Mouse (Mus musculus) MEL (cell line): ENCODE measurements around the gene Cdiptos. TPM values are rescaled to one million over a fixed set of nuclear protein-coding genes. Genes with fewer than 3 reads are reported as not detected.

Experiments used
- DNase-seq: peaks from one replicate; pipeline ENCODE4 v3.0.0; 2011; ENCODE audit warnings: low read depth, low spot score
- H3K27ac ChIP-seq: 2 replicates; pipeline ENCODE4 v1.5.1; 2012; ENCODE audit warnings: low read depth, mild to moderate bottlenecking, control low read depth, low read length, moderate library complexity; ENCODE audit not compliant: control insufficient read depth
- H3K27me3 ChIP-seq, 2 experiments: fragments of 150-350 bp in 1 of 2; sonication (generic) in 1 of 2; 2 replicates each; pipeline ENCODE4 v1.6.1; 2012; ENCODE audit warnings: low read length in 2 of 2, mild to moderate bottlenecking in 2 of 2, improper control_type of control experiment in 1 of 2, moderate library complexity in 1 of 2; ENCODE audit not compliant: insufficient read depth in 2 of 2, control insufficient read depth in 1 of 2
- H3K36me3 ChIP-seq, 2 experiments: 2 replicates each; pipeline ENCODE4 v1.6.1; 2012 to 2014; ENCODE audit warnings: low read length in 2 of 2, improper control_type of control experiment in 1 of 2, inconsistent platforms in 1 of 2, mild to moderate bottlenecking in 1 of 2; ENCODE audit not compliant: insufficient read depth in 2 of 2, control insufficient read depth in 1 of 2
- H3K4me1 ChIP-seq, 2 experiments: fragments of 150-350 bp in 1 of 2; sonication (generic) in 1 of 2; 2 replicates each; pipeline ENCODE4 v1.6.1; 2012; ENCODE audit warnings: low read length in 2 of 2, improper control_type of control experiment in 1 of 2, mild to moderate bottlenecking in 1 of 2; ENCODE audit not compliant: insufficient read depth in 2 of 2, control insufficient read depth in 1 of 2
- H3K4me3 ChIP-seq, 2 experiments: fragments of 150-350 bp in 1 of 2; sonication (generic) in 1 of 2; 2 replicates each; pipeline ENCODE4 v1.5.1; 2012; ENCODE audit warnings: low read depth in 2 of 2, low read length in 2 of 2, mild to moderate bottlenecking in 2 of 2, moderate library complexity in 2 of 2, control low read depth in 1 of 2, improper control_type of control experiment in 1 of 2; ENCODE audit not compliant: control insufficient read depth in 1 of 2, insufficient read depth in 1 of 2
- H3K79me2 ChIP-seq: 2 replicates; pipeline ENCODE4 v1.6.1; 2012; ENCODE audit warnings: mild to moderate bottlenecking, low read length, moderate library complexity; ENCODE audit not compliant: control insufficient read depth, poor library complexity, insufficient read depth
- H3K9ac ChIP-seq: 2 replicates; pipeline ENCODE4 v1.6.1; 2012; ENCODE audit warnings: low read depth, mild to moderate bottlenecking, control low read depth, low read length, moderate library complexity; ENCODE audit not compliant: control insufficient read depth, poor library complexity, severe bottlenecking
- H3K9me3 ChIP-seq: fragments of 150-350 bp; sonication (generic); replicated peaks from 2 replicates; pipeline ENCODE4 v1.6.1; 2012; ENCODE audit warnings: mild to moderate bottlenecking, low read length, improper control_type of control experiment, moderate library complexity; ENCODE audit not compliant: insufficient read depth
- CHD1 ChIP-seq: IDR thresholded peaks from 2 replicates; pipeline ENCODE4 v1.6.1; 2012; ENCODE audit warnings: low read depth, mild to moderate bottlenecking, inconsistent platforms, low read length, improper control_type of control experiment
- ELF1 ChIP-seq: IDR thresholded peaks from 2 replicates; pipeline ENCODE4 v1.6.1; 2014; ENCODE audit warnings: low read depth, mild to moderate bottlenecking, inconsistent platforms, low read length, improper control_type of control experiment, moderate library complexity
- EP300 ChIP-seq, 2 experiments: IDR thresholded peaks; 2 replicates each; pipeline ENCODE4 v1.6.1; 2011; ENCODE audit warnings: improper control_type of control experiment in 2 of 2, low read length in 2 of 2, low read depth in 1 of 2, mild to moderate bottlenecking in 1 of 2
- ETS1 ChIP-seq: IDR thresholded peaks from 2 replicates; pipeline ENCODE4 v1.6.1; 2012; ENCODE audit warnings: low read depth, mild to moderate bottlenecking, inconsistent platforms, low read length, improper control_type of control experiment, moderate library complexity
- GATA1 ChIP-seq: IDR thresholded peaks from 2 replicates; pipeline ENCODE4 v1.6.1; 2011; ENCODE audit warnings: low read depth, low read length, improper control_type of control experiment
- HCFC1 ChIP-seq: IDR thresholded peaks from 2 replicates; pipeline ENCODE4 v1.6.1; 2012; ENCODE audit warnings: low read depth, mild to moderate bottlenecking, inconsistent platforms, low read length, improper control_type of control experiment, moderate library complexity
- KAT2A ChIP-seq: conservative IDR thresholded peaks from 2 replicates; pipeline ENCODE4 v1.6.1; 2012; ENCODE audit warnings: low read depth, low read length, improper control_type of control experiment, inconsistent platforms
- MAX ChIP-seq: IDR thresholded peaks from 2 replicates; pipeline ENCODE4 v1.6.1; 2011; ENCODE audit warnings: low read length, improper control_type of control experiment
- MEF2A ChIP-seq: IDR thresholded peaks from 2 replicates; pipeline ENCODE4 v1.6.1; 2014; ENCODE audit warnings: low read depth, mild to moderate bottlenecking, inconsistent platforms, low read length, improper control_type of control experiment; ENCODE audit not compliant: poor library complexity, insufficient replicate concordance, severe bottlenecking; ENCODE audit errors: extremely low read depth
- MXI1 ChIP-seq: IDR thresholded peaks from 2 replicates; pipeline ENCODE4 v1.6.1; 2011; ENCODE audit warnings: mild to moderate bottlenecking, low read depth, low read length, improper control_type of control experiment
- MYB ChIP-seq: IDR thresholded peaks from 2 replicates; pipeline ENCODE4 v1.6.1; 2011; ENCODE audit warnings: mild to moderate bottlenecking, low read depth, low read length, improper control_type of control experiment
- NELFE ChIP-seq: IDR thresholded peaks from 2 replicates; pipeline ENCODE4 v1.6.1; 2011; ENCODE audit warnings: low read depth, low read length, improper control_type of control experiment
- NRF1 ChIP-seq: IDR thresholded peaks from 2 replicates; pipeline ENCODE4 v1.6.1; 2014; ENCODE audit warnings: low read depth, mild to moderate bottlenecking, inconsistent platforms, low read length, improper control_type of control experiment, moderate library complexity; ENCODE audit not compliant: poor library complexity, insufficient read depth, severe bottlenecking
- POLR2A ChIP-seq, 2 experiments: IDR thresholded peaks; 2 replicates each; pipeline ENCODE4 v1.6.1; 2011 to 2012; ENCODE audit warnings: low read length in 2 of 2, mild to moderate bottlenecking in 2 of 2, control low read depth in 1 of 2, improper control_type of control experiment in 1 of 2, low read depth in 1 of 2, moderate library complexity in 1 of 2; ENCODE audit not compliant: control insufficient read depth in 1 of 2, insufficient read depth in 1 of 2, poor library complexity in 1 of 2
- RAD21 ChIP-seq: IDR thresholded peaks from 2 replicates; pipeline ENCODE4 v1.6.1; 2011; ENCODE audit warnings: mild to moderate bottlenecking, low read depth, low read length, improper control_type of control experiment
- SIN3A ChIP-seq: IDR thresholded peaks from 2 replicates; pipeline ENCODE4 v1.6.1; 2012; ENCODE audit warnings: low read length, improper control_type of control experiment, inconsistent platforms
- SMC3 ChIP-seq: IDR thresholded peaks from 2 replicates; pipeline ENCODE4 v1.6.1; 2011; ENCODE audit warnings: low read depth, low read length, improper control_type of control experiment
- TAL1 ChIP-seq: IDR thresholded peaks from 2 replicates; pipeline ENCODE4 v1.6.1; 2012; ENCODE audit warnings: mild to moderate bottlenecking, inconsistent platforms, low read length, moderate library complexity, mixed read lengths
- TBP ChIP-seq: IDR thresholded peaks from 2 replicates; pipeline ENCODE4 v1.8.0; 2011; ENCODE audit warnings: low read depth, low read length, improper control_type of control experiment
- TCF12 ChIP-seq: IDR thresholded peaks from 2 replicates; pipeline ENCODE4 v1.6.1; 2014; ENCODE audit warnings: low read depth, mild to moderate bottlenecking, inconsistent platforms, low read length, improper control_type of control experiment, moderate library complexity
- UBTF ChIP-seq: IDR thresholded peaks from 2 replicates; pipeline ENCODE4 v1.6.1; 2012; ENCODE audit warnings: low read depth, mild to moderate bottlenecking, inconsistent platforms, low read length, improper control_type of control experiment, moderate library complexity, borderline replicate concordance; ENCODE audit not compliant: insufficient read depth
- USF1 ChIP-seq: IDR thresholded peaks from 2 replicates; pipeline ENCODE4 v1.6.1; 2014; ENCODE audit warnings: low read depth, mild to moderate bottlenecking, inconsistent platforms, low read length, improper control_type of control experiment, moderate library complexity
- ZMIZ1 ChIP-seq: IDR thresholded peaks from 2 replicates; pipeline ENCODE4 v1.6.1; 2012; ENCODE audit warnings: low read depth, mild to moderate bottlenecking, inconsistent platforms, low read length, improper control_type of control experiment, moderate library complexity
- polyA plus RNA-seq, 2 experiments: library from polyadenylated mRNA; stranded (reverse) in 1 of 2; unstranded in 1 of 2; fragments of >175 nt in 1 of 2; fragments of >200 nt in 1 of 2; gene quantifications; 2 replicates each; pipeline versions ENCODE4 v1.2.1 to v1.2.4; 2012; ENCODE audit warnings: low replicate concordance in 2 of 2, low read depth in 1 of 2; ENCODE audit not compliant: insufficient read length in 2 of 2, insufficient read depth in 1 of 2, missing spikeins in 1 of 2
- total RNA-seq: library from RNA; depleted of rRNA; stranded (reverse); fragments of 300-350 nt; gene quantifications from 2 replicates; pipeline ENCODE4 v1.2.3, GENCODE M21; 2012

Cdiptos gene
- total and polyA plus RNA-seq, 3 experiments = 0.35 to 1.8 TPM; not detected in 1

DNA sequence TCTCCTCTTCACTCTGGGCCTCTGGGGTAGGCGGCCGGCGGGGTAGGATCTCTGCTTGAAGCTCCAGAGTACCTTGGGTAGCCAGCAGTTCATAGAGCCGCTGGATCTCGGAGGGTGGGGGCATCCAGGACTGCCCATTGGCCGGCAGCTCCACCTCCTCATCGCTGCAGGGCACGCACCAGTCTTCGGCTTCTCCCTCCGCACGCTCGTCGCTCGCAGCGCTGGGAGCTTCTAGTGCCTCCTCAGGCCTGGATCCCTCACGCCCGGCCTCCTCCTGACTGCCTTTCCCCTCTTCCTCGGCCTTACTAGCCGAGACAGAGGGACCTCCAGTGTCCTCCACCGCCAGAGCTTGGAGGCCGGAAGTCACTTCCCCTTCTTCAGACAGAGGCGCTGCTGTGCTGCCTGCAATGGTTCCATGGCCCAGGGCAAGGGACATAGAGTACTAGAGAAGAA lies 40.6 kb upstream of the Cdiptos start:
- DNase-seq = no peak
- peak overlapping the region; percentile 99 for H3K9ac ChIP-seq
- H3K27ac ChIP-seq = peak overlapping the region; percentile 96
- no peaks in the 10 kb centered on the region for H3K27me3 ChIP-seq
- no peaks in the 10 kb centered on the region for H3K9me3 ChIP-seq
- H3K79me2 ChIP-seq = peaks cover 36% of the 10 kb centered on the region
- peak overlapping the region; percentile 68 to 99 for H3K4me3 ChIP-seq
- no peak for TF ChIP-seq TAL1
- TF ChIP-seq MYB = no peak
- no peak for TF ChIP-seq EP300 (IDR thresholded peaks at IDR 0.05; ENCODE audit: low read depth in 1 of 2, low read length in 2 of 2)
- TF ChIP-seq MXI1 = peak; percentile 55
- TF ChIP-seq UBTF = peak; percentile 72; the same call in 1 of the 2 replicates
- peak; percentile 77 for TF ChIP-seq ELF1
- 0 out of 2 replicates have a peak, but pooled peaks have one; percentile 4 for TF ChIP-seq NRF1
- TF ChIP-seq ZMIZ1 = peak; percentile 74; the same call in 1 of the 2 replicates
- TF ChIP-seq TCF12 = peak; percentile 33; the same call in 1 of the 2 replicates
- TF ChIP-seq SIN3A = no peak; the same call in 1 of the 2 replicates
- no peak for TF ChIP-seq USF1
- peak; percentile 8 for TF ChIP-seq NELFE
- TF ChIP-seq POLR2A (IDR thresholded peaks at IDR 0.05; ENCODE audit: control insufficient read depth in 1 of 2, insufficient read depth in 1 of 2, low read depth in 1 of 2, low read length in 2 of 2, poor library complexity in 1 of 2) = peak in 1 of 2 experiments; percentile 16; a peak in 1 of 4 replicates
- peak; percentile 41 for TF ChIP-seq MAX
- no peak for TF ChIP-seq SMC3
- 0 out of 2 replicates have a peak, but pooled peaks have one; percentile 5 for TF ChIP-seq TBP
- peak; percentile 90; the same call in 1 of the 2 replicates for TF ChIP-seq CHD1
- peaks cover 0 to 10% of the 10 kb centered on the region in 2 experiments; a peak in 2 of 4 replicates for H3K36me3 ChIP-seq
- peaks cover 0 to 10% of the 10 kb centered on the region in 2 experiments; a peak in 3 of 4 replicates for H3K4me1 ChIP-seq

DNA sequence TGATC lies 40.4 kb upstream of the Cdiptos start, which contains the start of gene Pagr1b:
Gene Pagr1b (minus strand): TSS at position 4 of the 5 bp plus-strand sequence.
- H3K27ac ChIP-seq = peak within 1 kb of the TSS; percentile 96
- H3K4me1 ChIP-seq = peaks cover 0 to 10% of the 10 kb centered on the region in 2 experiments; a peak in 3 of 4 replicates
- TF ChIP-seq KAT2A (no peak), SMC3 (no peak), HCFC1 (no peak), RAD21 (no peak), ETS1 (no peak), MEF2A (no peak), MAX (no peak), GATA1 (no peak), TAL1 (no peak), ZMIZ1 (no peak), USF1 (no peak), NRF1 (no peak), UBTF (no peak)
- H3K79me2 ChIP-seq = peaks cover 36% of the 10 kb centered on the region
- no peaks in the 10 kb centered on the region for H3K27me3 ChIP-seq
- H3K36me3 ChIP-seq = peaks cover 0 to 10% of the 10 kb centered on the region in 2 experiments; a peak in 2 of 4 replicates
- DNase-seq = no peak
- peak within 1 kb of the TSS; percentile 99 for H3K9ac ChIP-seq
- no peaks in the 10 kb centered on the region for H3K9me3 ChIP-seq
- H3K4me3 ChIP-seq = peak within 1 kb of the TSS; percentile 68 to 99
